Mouse (Mus musculus) lung, embryonic 16.5 days (tissue): Measurements from ENCODE around the gene Gtpbp2. TPM values are rescaled to one million over a fixed set of nuclear protein-coding genes. Genes with fewer than 3 reads are reported as not detected.

Experiments
- polyA plus RNA-seq: library from polyadenylated mRNA; unstranded; fragments of >200 nt; fragmentation: Nextera tagmentation; extraction: Ambion mirVana; gene quantifications from 2 replicates; pipeline ENCODE4 v1.2.1, GENCODE M21; 2015

Gene Gtpbp2
- polyA plus RNA-seq, 1 experiment from 2014 or later = 50.3 TPM

Other genes starting within 250 kb of the Gtpbp2 start
- gene Vegfa, start 128.7 kb upstream of the Gtpbp2 start, polyA plus RNA-seq = 4.5 and 5.7 TPM in 2 replicates
- 134 and 138 TPM in 2 replicates for gene Mrps18a, start 50.0 kb upstream of the Gtpbp2 start, polyA plus RNA-seq
- gene Rsph9, start 16.8 kb upstream of the Gtpbp2 start, polyA plus RNA-seq = 23.7 and 26.8 TPM in 2 replicates
- gene Mad2l1bp, start 7.5 kb upstream of the Gtpbp2 start, polyA plus RNA-seq = 55.5 and 57.1 TPM in 2 replicates
- gene Polh, start 41.6 kb downstream of the Gtpbp2 start, polyA plus RNA-seq = 24.1 and 26.0 TPM in 2 replicates
- gene Xpo5, start 41.8 kb downstream of the Gtpbp2 start, polyA plus RNA-seq = 31.2 and 33.8 TPM in 2 replicates
- gene Polr1c, start 87.0 kb downstream of the Gtpbp2 start, polyA plus RNA-seq = 90.6 and 91.2 TPM in 2 replicates
- 114 and 120 TPM in 2 replicates for gene Yipf3, start 87.0 kb downstream of the Gtpbp2 start, polyA plus RNA-seq
- 0.69 and 0.93 TPM in 2 replicates for gene Lrrc73, start 92.5 kb downstream of the Gtpbp2 start, polyA plus RNA-seq
- gene Tjap1, start 122.0 kb downstream of the Gtpbp2 start, polyA plus RNA-seq = 39.1 and 40.8 TPM in 2 replicates
- 3.1 and 4.0 TPM in 2 replicates for gene Dlk2, start 136.4 kb downstream of the Gtpbp2 start, polyA plus RNA-seq
- 5.3 and 5.5 TPM in 2 replicates for gene Abcc10, start 167.3 kb downstream of the Gtpbp2 start, polyA plus RNA-seq
- gene Zfp318, start 222.7 kb downstream of the Gtpbp2 start, polyA plus RNA-seq = 6.0 and 7.0 TPM in 2 replicates